Mouse (Mus musculus) brain, embryonic 18.5 days (tissue): ENCODE data around the gene Gm20822.
"Not testable (repeated sequence)": the region's sequence is repeated elsewhere in the genome, so short reads cannot be mapped to it uniquely, and the experiment has no call there.

ENCODE experiments used
- DNase-seq: peaks from one replicate; pipeline ENCODE4 v3.0.0-alpha.2; 2012; ENCODE audit warnings: low read depth, low spot score

Gm20822 gene

GRCm38 (mm10) chrY:15884671-15885070 lies at the start of gene Gm20822:
Gene Gm20822, minus strand, starts transcription at chrY:15884771.
- DNase-seq = not testable (repeated sequence)
